Mouse (Mus musculus): ENCODE measurements around the gene Ppy. TPM values are rescaled to one million over a fixed set of nuclear protein-coding genes. Genes with fewer than 3 reads are reported as not detected.
A peak's percentile ranks its signal among the peaks of the same experiment; 100 is the strongest.

The Ppy gene
- polyA plus RNA-seq, 1 experiment: not detected

GRCm38 (mm10) chr11:102107732-102108131, 6.6 kb upstream of the Ppy start, which contains the start of gene Pyy:
Gene Pyy (minus strand): TSS chr11:102107832.
- WGBS: 13% methylated on average over 9 of the region's 9 CpGs
- Histone ChIP-seq H3K27ac (ENCODE audit: insufficient read depth, low read depth, low read length) (no peak within 1 kb of the TSS), H3K4me1 (ENCODE audit: control insufficient read depth, insufficient read depth, insufficient read length, low read length) (0 out of 2 replicates have a peak, but pooled peaks cover 2% of the 10 kb centered on the region), H3K36me3 (ENCODE audit: control insufficient read depth, insufficient read depth, low read length) (no peaks in the 10 kb centered on the region), H3K4me3 (ENCODE audit: low read depth, low read length) (no peak within 1 kb of the TSS), H3K27me3 (ENCODE audit: control insufficient read depth, insufficient read depth, low read length) (peaks cover 30% of the 10 kb centered on the region)
- TF ChIP-seq CTCF (IDR thresholded peaks at IDR 0.05; ENCODE audit: extremely low read depth, insufficient read length, insufficient replicate concordance, low read depth, low read length): no peak
- TF ChIP-seq POLR2A (IDR thresholded peaks at IDR 0.05; ENCODE audit: low read depth, low read length): no peak

- H3K4me3 ChIP-seq (ENCODE audit: low read depth, low read length): no peak overlapping the region
- WGBS: 3% methylated on average over 21 of the region's 21 CpGs
- H3K27ac ChIP-seq (ENCODE audit: insufficient read depth, low read depth, low read length): no peak overlapping the region
- no peaks in the 10 kb centered on the region for H3K36me3 ChIP-seq (ENCODE audit: control insufficient read depth, insufficient read depth, low read length)
- TF ChIP-seq CTCF (IDR thresholded peaks at IDR 0.05; ENCODE audit: extremely low read depth, insufficient read length, insufficient replicate concordance, low read depth, low read length) (no peak), POLR2A (IDR thresholded peaks at IDR 0.05; ENCODE audit: low read depth, low read length) (no peak)
- 0 out of 2 replicates have a peak, but pooled peaks cover 2% of the 10 kb centered on the region for H3K4me1 ChIP-seq (ENCODE audit: control insufficient read depth, insufficient read depth, insufficient read length, low read length)
- H3K27me3 ChIP-seq (ENCODE audit: control insufficient read depth, insufficient read depth, low read length): peaks cover 30% of the 10 kb centered on the region
Measured at GRCm38 (mm10) chr11:102106911-102107310, 5.8 kb upstream of the Ppy start.

- WGBS: 13% methylated on average over 17 of the region's 17 CpGs
- Histone ChIP-seq H3K36me3 (ENCODE audit: control insufficient read depth, insufficient read depth, low read length) (no peaks in the 10 kb centered on the region), H3K4me3 (ENCODE audit: low read depth, low read length) (no peak overlapping the region)
Measured at GRCm38 (mm10) chr11:102102485-102103258, 1.6 kb upstream of the Ppy start.

DNA sequence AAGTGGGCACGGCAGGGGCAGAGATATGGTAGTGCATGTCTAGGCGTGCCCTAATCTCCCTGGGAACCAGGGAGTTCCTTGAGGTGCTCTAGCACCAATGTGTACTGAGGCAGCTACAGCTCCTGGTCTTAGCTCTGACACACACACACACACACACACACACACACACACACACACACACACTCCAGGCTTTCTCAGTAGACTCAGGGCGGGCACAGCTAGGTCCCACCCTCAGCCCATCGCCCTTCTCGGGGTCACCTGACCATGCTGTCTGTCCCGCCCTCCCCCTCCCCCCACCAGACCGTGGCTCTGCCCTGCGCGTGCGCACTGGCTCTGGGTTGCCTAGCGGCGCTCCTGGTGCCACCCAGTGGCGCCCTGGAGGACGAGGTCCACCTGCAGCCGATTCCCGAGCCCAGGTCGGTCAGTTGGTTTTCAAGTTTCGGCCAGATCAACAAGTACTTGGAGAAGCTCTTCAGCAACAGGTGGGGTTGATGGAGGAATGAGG, 4.2 kb downstream of the Ppy start:
- Histone ChIP-seq H3K27me3 (ENCODE audit: control insufficient read depth, insufficient read depth, low read length) (no peaks in the 10 kb centered on the region), H3K36me3 (ENCODE audit: control insufficient read depth, insufficient read depth, low read length) (no peaks in the 10 kb centered on the region), H3K4me3 (ENCODE audit: low read depth, low read length) (peak overlapping the region; percentile 32), H3K27ac (ENCODE audit: insufficient read depth, low read depth, low read length) (no peak overlapping the region), H3K4me1 (ENCODE audit: control insufficient read depth, insufficient read depth, insufficient read length, low read length) (peaks cover 9% of the 10 kb centered on the region; the same call in 1 of the 2 replicates)
- no peak for TF ChIP-seq POLR2A (IDR thresholded peaks at IDR 0.05; ENCODE audit: low read depth, low read length)
- TF ChIP-seq CTCF (IDR thresholded peaks at IDR 0.05; ENCODE audit: extremely low read depth, insufficient read length, insufficient replicate concordance, low read depth, low read length): peak; percentile 50; the same call in 1 of the 2 replicates
- under 1% methylated on average over 18 of the region's 18 CpGs for WGBS

More at GRCm38 (mm10) chr11:102102485-102103258, 1.6 kb upstream of the Ppy start:
- TF ChIP-seq CTCF (IDR thresholded peaks at IDR 0.05; ENCODE audit: extremely low read depth, insufficient read length, insufficient replicate concordance, low read depth, low read length) (peak; percentile 95), POLR2A (IDR thresholded peaks at IDR 0.05; ENCODE audit: low read depth, low read length) (no peak)
- Histone ChIP-seq H3K4me1 (ENCODE audit: control insufficient read depth, insufficient read depth, insufficient read length, low read length) (0 out of 2 replicates have a peak, but pooled peaks cover 2% of the 10 kb centered on the region), H3K27ac (ENCODE audit: insufficient read depth, low read depth, low read length) (no peak overlapping the region), H3K27me3 (ENCODE audit: control insufficient read depth, insufficient read depth, low read length) (peaks cover 23% of the 10 kb centered on the region)

GRCm38 (mm10) chr11:102096446-102096845, 4.7 kb downstream of the Ppy start:
- Histone ChIP-seq H3K36me3 (ENCODE audit: control insufficient read depth, insufficient read depth, low read length) (no peaks in the 10 kb centered on the region), H3K4me1 (ENCODE audit: control insufficient read depth, insufficient read depth, insufficient read length, low read length) (peaks cover 9% of the 10 kb centered on the region; the same call in 1 of the 2 replicates), H3K27ac (ENCODE audit: insufficient read depth, low read depth, low read length) (no peak overlapping the region), H3K27me3 (ENCODE audit: control insufficient read depth, insufficient read depth, low read length) (0 out of 2 replicates have a peak, but pooled peaks cover 3% of the 10 kb centered on the region), H3K4me3 (ENCODE audit: low read depth, low read length) (no peak overlapping the region)
- no peak for TF ChIP-seq CTCF (IDR thresholded peaks at IDR 0.05; ENCODE audit: extremely low read depth, insufficient read length, insufficient replicate concordance, low read depth, low read length)
- TF ChIP-seq POLR2A (IDR thresholded peaks at IDR 0.05; ENCODE audit: low read depth, low read length): no peak
- 52% methylated on average over 5 of the region's 5 CpGs for WGBS

DNA sequence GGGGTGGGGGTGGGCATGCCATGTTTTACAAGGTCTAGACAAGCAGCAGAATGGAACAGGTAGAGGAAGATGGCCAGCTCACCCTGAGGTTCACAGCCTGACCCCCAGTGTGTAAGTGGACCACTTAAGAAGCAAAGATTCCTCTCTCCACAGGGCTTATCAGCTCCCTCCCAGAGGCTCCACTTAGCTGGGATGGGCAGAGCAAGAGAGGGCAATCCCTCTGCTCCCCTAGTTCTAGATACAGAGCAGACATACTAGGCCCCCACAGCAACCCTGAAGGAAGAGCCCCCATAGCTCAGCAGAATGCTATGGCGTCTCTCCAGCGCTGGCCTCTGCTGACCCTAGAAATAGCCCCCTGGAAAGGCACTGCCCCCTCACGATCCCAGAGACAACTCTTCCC, 5.4 kb downstream of the Ppy start:
- 90% methylated on average over 3 of the region's 3 CpGs for WGBS
- H3K36me3 ChIP-seq (ENCODE audit: control insufficient read depth, insufficient read depth, low read length): no peaks in the 10 kb centered on the region
- H3K27ac ChIP-seq (ENCODE audit: insufficient read depth, low read depth, low read length): no peak overlapping the region
- TF ChIP-seq CTCF (IDR thresholded peaks at IDR 0.05; ENCODE audit: extremely low read depth, insufficient read length, insufficient replicate concordance, low read depth, low read length): no peak
- TF ChIP-seq POLR2A (IDR thresholded peaks at IDR 0.05; ENCODE audit: low read depth, low read length): no peak
- peaks cover 9% of the 10 kb centered on the region; the same call in 1 of the 2 replicates for H3K4me1 ChIP-seq (ENCODE audit: control insufficient read depth, insufficient read depth, insufficient read length, low read length)
- H3K27me3 ChIP-seq (ENCODE audit: control insufficient read depth, insufficient read depth, low read length): 0 out of 2 replicates have a peak, but pooled peaks cover 3% of the 10 kb centered on the region
- H3K4me3 ChIP-seq (ENCODE audit: low read depth, low read length): no peak overlapping the region
